8 mouse cellular contexts compared by ENCODE assay signal in the genomic region with DNA sequence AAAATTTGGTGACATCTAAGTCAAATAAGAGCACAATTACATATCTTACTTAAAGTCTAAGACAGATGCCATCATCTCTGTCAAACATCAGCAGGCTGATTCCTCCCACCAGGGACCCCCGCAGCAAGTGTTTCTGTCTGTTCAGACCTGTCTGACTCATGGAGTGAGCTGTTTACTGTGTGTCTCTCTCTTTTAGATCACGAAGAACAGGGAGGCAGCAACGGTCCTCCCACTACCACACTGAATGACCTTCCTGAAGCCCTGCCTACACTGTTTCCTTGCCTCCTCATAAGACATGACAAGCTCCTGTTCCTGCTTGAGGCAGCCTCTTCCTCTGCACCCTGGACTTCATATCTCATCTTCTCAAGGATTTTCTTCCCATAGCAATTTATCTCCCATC.
"Had no signal": no experiment of that assay in that cellular context is flagged by ENCODE, and none has a peak within 500 bp of the region (broad histone marks: within the 10 kb centered on the region; RNA-seq: fewer than 3 reads in every experiment).

No protein-coding gene starts in this region.

- DNase-seq: liver, postnatal 0 days; lung, adult 2 months; lung, postnatal 14 days; lung, postnatal 36 days; right cerebral cortex, postnatal 25 days; thymus, adult 2 months; thymus, postnatal 25 days; thymus, postnatal 4 days had no signal
